Mouse (Mus musculus) brain, adult 2 months (tissue): ENCODE data around the gene Syndig1.

ENCODE experiments used
- DNase-seq: peaks from one replicate; pipeline ENCODE4 v3.0.0; 2011; ENCODE audit warnings: low read depth, low spot score

Gene Syndig1

GRCm38 (mm10) chr2:149873346-149873745, 44.3 kb downstream of the Syndig1 start:
- peak; percentile 96 for DNase-seq

GRCm38 (mm10) chr2:149877954-149878353, 48.9 kb downstream of the Syndig1 start:
- peak; percentile 75 for DNase-seq

- peak; percentile 79 for DNase-seq
Observed at GRCm38 (mm10) chr2:149887634-149888033, 58.6 kb downstream of the Syndig1 start.

- no peak for DNase-seq
Observed at GRCm38 (mm10) chr2:149891647-149892046, 62.6 kb downstream of the Syndig1 start.

- no peak for DNase-seq
Observed at GRCm38 (mm10) chr2:149896337-149896736, 67.3 kb downstream of the Syndig1 start.

DNA sequence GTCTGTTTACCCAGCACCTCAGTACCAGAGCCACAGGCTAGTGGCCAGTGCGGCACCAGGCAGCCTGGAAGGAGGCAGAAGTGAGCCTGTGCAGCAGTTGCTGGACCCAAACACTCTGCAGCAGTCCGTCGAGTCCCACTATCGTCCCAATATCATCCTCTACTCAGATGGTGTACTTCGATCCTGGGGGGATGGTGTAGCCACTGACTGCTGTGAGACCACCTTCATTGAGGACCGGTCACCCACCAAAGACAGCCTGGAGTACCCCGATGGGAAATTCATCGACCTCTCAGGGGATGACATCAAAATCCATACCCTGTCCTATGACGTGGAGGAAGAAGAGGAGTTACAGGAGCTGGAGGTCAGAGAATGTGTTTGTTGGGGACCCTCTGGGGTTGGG, 70.6 kb downstream of the Syndig1 start:
- DNase-seq: no peak

DNA sequence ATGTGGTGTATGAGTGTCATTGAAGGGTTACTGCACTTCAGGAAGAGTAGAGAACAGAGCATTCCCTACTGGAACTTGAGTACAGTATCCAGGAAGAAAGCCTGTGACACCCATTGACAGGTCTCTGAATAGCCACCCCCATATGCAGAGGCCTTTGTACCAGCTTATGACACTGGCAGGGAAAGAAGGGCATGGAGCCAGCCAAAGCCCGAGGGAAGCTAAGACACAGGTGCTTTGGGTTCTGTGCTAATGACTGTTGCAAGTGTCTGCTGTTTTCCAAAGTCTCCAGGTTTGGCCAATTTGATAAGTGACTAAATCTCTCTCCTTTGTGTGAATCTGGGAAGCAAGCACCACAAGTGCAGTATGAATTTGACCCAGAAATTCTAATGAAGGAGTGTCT, 71.6 kb downstream of the Syndig1 start:
- DNase-seq: peak; percentile 33

DNA sequence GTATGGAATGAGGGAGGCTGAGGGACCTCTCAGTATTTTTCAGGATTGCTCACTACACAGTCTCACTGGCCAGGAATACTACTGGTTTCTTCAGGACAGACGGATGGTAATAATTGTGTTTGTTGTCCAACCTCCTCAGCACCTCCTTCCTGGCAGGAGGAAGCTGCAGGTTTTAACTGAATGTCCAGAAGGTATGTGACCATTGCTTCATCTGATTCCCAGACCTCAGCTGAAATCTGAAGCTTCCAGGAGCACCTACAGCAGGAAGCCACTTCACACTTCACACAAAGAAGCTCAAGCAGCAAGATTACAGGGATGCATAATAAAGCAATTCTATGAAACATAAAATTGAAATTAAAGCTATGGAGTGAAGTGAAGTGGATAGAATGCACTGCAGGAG, 75.4 kb downstream of the Syndig1 start:
- DNase-seq: peak; percentile 51

DNA sequence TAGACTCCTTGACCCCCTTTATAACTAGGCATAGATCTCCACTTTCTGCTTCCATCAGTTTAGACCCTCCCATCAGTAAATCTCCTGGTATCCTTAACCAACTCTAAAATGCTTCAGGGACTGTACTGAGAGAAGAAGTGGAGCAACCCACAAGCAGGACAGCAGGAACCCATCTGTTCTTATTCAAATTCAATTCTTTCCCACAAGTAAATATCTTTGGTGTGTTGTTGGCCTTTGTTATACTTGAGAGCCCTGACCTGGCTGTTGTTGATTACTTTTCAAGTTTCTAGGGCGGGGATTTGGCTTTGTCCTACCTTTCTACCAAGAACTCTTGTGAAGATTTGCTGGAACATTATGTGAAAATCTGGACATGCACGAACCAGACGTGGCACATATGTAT, 77.7 kb downstream of the Syndig1 start:
- peak; percentile 20 for DNase-seq

DNA sequence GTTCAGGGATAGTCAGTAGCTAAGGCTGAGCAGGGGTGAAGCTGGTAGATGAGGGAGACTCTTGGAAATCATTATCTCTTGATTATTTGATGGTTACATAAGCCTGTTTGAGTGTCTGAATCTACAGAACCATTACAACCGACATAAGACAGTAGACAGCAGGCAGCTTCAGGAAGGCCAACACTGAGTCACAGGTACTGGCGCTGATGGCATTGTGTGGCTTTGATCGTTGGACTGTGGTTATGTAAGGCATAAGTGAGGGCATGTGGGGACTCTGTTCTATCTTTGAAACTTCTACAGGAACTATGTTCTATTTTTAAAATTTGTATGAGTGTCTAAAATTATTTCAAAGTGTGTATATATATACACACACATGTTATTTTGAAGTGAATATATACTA, 88.2 kb downstream of the Syndig1 start:
- DNase-seq: peak; percentile 86

DNA sequence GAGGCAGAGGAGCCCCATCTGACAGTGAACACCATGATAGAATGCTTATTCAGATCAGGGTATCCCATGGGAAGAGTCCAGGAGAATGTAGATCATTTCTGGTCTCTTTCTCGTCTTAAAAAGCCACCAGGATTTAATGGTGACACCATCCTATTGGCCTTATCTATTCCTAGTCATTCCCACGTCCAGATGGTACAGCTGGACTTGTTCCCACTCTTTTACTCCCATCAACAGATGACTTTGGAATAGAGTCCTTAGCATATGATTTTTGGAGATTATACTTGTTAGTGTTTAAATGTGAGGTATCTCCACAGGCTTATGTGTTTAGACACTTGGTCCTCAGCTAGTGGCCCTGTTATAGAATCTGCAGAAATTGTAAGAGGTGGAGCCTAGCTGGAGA, 94.5 kb downstream of the Syndig1 start:
- DNase-seq: peak; percentile 85

DNA sequence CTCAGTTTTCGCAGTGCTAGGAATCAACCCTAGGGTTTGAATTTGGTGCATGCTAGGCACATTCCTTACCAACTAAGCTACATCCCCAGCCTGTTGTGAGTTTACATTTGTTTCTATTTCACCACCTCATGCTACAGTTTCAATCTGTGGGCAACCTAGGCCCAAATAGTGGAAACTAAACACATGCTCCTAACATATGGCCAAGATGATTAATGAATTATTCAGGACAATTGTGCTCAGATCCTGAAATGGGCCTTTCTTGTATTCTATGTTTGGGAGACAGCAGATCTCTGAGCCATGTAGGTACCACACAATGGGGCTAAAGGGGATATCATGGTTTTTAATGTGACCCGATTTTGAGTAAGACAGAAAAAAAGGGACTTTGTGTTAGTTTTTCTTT, 96.9 kb downstream of the Syndig1 start:
- peak; percentile 65 for DNase-seq

GRCm38 (mm10) chr2:149927001-149927400, 98.0 kb downstream of the Syndig1 start:
- DNase-seq: peak; percentile 86

- peak; percentile 59 for DNase-seq
Observed at GRCm38 (mm10) chr2:149927481-149927880, 98.5 kb downstream of the Syndig1 start.

DNA sequence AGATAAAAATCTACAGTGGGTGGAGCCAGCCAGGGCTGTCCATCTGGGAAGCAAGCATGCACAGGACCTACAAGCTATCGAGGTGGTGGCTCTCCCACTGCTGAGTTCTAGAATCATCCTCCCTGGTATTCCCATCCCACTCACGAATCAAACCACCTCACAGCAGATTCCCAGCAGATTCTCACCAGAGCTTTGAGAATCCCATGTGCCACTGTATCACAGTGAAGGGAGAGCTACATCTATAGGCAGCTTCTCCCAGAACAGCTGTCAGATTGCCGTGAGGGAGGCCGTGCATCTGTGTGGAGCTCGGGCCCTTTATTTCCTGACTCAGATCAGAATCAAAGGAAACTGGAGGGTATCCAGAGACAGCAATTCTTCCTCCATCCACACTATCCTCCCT, 101.0 kb downstream of the Syndig1 start:
- DNase-seq: peak; percentile 68

DNA sequence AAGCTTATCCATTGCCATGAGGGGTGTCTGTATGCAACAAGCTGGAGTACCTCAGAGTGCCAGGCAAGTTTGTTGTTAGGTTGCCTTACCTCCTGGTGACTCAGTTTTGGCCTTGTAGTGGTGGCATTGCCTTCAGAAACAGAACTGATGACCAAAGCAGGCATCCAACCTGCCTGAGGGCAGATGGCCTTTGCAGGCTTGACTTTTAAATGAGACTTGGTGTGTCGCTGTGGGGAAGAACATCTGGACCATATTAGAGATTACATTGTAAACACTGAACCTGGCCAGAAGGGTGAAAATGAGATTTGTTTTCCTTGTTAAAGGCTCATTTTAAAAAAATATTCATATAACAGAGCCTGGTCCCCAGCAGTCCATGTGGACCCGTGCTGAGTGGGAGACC, 102.1 kb downstream of the Syndig1 start:
- no peak for DNase-seq

- no peak for DNase-seq
Observed at GRCm38 (mm10) chr2:149932095-149932494, 103.1 kb downstream of the Syndig1 start.

DNA sequence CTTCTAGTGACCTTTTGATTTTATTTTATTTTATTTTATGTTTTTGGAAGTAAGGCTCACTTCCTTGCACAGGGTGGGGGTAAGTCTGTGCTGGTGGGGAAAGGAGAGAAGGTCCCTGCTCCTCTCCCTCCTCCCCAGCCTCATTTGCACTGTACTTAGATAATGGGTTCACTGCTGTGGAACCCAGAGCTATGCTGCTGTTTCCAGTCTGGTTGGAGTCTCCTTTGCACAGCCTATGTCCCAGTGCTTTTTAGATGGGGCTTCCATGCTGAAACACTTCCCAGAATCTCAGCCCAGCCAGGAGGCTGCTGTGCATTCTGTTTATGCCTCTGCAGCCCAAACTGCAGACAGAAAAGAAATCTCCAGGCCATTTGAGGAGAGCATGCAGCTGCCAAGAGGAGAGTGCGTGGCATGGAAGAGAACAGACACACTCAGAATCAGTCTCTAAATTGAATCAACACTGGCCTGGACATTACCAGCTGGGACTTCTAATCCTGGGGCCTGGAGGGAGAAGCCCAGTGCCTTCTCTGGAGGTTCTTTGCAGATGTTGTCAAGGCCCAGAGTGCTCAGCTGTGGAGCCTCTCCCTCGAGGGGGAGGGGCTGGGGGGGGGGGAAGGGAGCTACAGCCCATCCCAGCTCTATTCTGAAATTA, 104.4 kb downstream of the Syndig1 start:
- peak; percentile 49 for DNase-seq

- DNase-seq: no peak
Observed at GRCm38 (mm10) chr2:149934139-149934538, 105.1 kb downstream of the Syndig1 start.

- DNase-seq: peak; percentile 61
Observed at GRCm38 (mm10) chr2:149938829-149939228, 109.8 kb downstream of the Syndig1 start.

GRCm38 (mm10) chr2:149939586-149939985, 110.6 kb downstream of the Syndig1 start:
- no peak for DNase-seq

- peak; percentile 52 for DNase-seq
Observed at GRCm38 (mm10) chr2:149950641-149951040, 121.6 kb downstream of the Syndig1 start.

GRCm38 (mm10) chr2:149971014-149971413, 142.0 kb downstream of the Syndig1 start:
- DNase-seq: peak; percentile 39

- DNase-seq: peak; percentile 64
Observed at GRCm38 (mm10) chr2:149973583-149973982, 144.6 kb downstream of the Syndig1 start.
